30 mouse cellular contexts compared by ENCODE assay signal in the genomic region with DNA sequence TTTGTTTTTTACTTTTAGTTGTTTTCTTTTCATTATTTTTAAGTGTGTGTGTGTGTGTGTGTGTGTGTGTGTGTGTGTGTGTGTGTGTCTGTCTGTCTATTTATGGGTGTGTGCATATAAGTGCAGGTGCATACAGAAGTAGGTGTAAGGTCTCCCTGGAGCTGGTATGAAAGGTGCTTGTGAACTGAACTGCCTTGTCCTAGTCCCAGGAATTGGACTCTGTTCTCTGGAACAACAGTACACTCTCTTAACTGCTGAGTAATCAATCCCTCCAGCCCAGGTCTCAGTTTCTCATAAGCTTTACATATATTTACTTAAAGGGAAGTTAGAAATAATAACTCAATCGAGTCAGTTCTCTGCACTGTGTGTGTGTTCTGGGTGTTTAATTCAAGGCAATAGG. TPM values are rescaled to one million over a fixed set of nuclear protein-coding genes. Genes with fewer than 3 reads are reported as not detected.
DNase-seq lines count a peak whose midpoint lies in the region; ATAC-seq and TF ChIP-seq lines count a peak whose summit lies in the region.
"Had no signal": no experiment of that assay in that cellular context is flagged by ENCODE, and none has a peak within 500 bp of the region (broad histone marks: within the 10 kb centered on the region; RNA-seq: fewer than 3 reads in every experiment).

No protein-coding gene starts in this region.

- WGBS in kidney, adult 2 months = 30% methylated on average over 1 of the region's 1 CpGs
- 6% methylated on average over 1 of the region's 1 CpGs for WGBS in liver, adult 2 months
- WGBS in liver, embryonic 12.5 days (ENCODE audit: insufficient replicate concordance) = 57% methylated on average over 1 of the region's 1 CpGs
- WGBS in intestine, embryonic 15.5 days = 37% methylated on average over 1 of the region's 1 CpGs
- WGBS in intestine, postnatal 0 days = 45% methylated on average over 1 of the region's 1 CpGs

- no peaks in the 10 kb centered on the region; the same call in 1 of the 2 replicates for H3K79me2 ChIP-seq in liver, adult 2 months (ENCODE audit: control insufficient read depth, insufficient read depth, low read length)

- no peaks in the 10 kb centered on the region for H3K9me3 ChIP-seq in liver, embryonic 12.5 days (replicated peaks)
- H3K9me3 ChIP-seq in intestine, embryonic 15.5 days = no peaks in the 10 kb centered on the region
- no peaks in the 10 kb centered on the region for H3K9me3 ChIP-seq in intestine, postnatal 0 days (ENCODE audit: control insufficient read depth)
- H3K9me3 ChIP-seq: embryonic facial prominence, embryonic 13.5 days; embryonic facial prominence, embryonic 15.5 days; forebrain, embryonic 10.5 days; forebrain, embryonic 12.5 days; G1E had no signal

- DNase-seq in kidney, adult 2 months = peak; percentile 11
- no peak for DNase-seq in kidney, adult 11 months
- peak; percentile 77 for DNase-seq in liver, adult 2 months (ENCODE audit: extremely low read depth, low read depth, low spot score)
- DNase-seq in ovary, postnatal 10 days (ENCODE audit: low spot score) = no peak
- DNase-seq in adrenal gland, postnatal 4 days (ENCODE audit: low spot score in 2 of 2) = no peak
- DNase-seq: adrenal gland, adult 8-10 months; adrenal gland, postnatal 14 days; adrenal gland, postnatal 36 days; B cell, adult 2 months; cerebellum, adult 11 months; cerebellum, adult 18-20 months; cerebellum, adult 8-10 months; cerebellum, adult 9-11 months; cerebellum, postnatal 14 days; cerebellum, postnatal 36 days; embryo, embryonic 11 days had no signal

- no peak for TF ChIP-seq CTCF in kidney, adult 2 months (conservative IDR thresholded peaks at IDR 0.05; ENCODE audit: insufficient read depth, insufficient read length, low read depth, low read length)
- TF ChIP-seq CTCF in liver, adult 2 months (IDR thresholded peaks at IDR 0.05; ENCODE audit: low read depth, low read length) = no peak
- TF ChIP-seq CTCF in intestine, postnatal 0 days (IDR thresholded peaks at IDR 0.05; ENCODE audit: low read depth) = no peak

- H3K27me3 ChIP-seq in kidney, adult 2 months (replicated peaks; ENCODE audit: control insufficient read depth, insufficient read depth, low read length) = no peaks in the 10 kb centered on the region
- H3K27me3 ChIP-seq in liver, adult 2 months (ENCODE audit: control insufficient read depth, insufficient read depth, low read length) = no peaks in the 10 kb centered on the region
- no peaks in the 10 kb centered on the region for H3K27me3 ChIP-seq in liver, embryonic 12.5 days (replicated peaks)
- no peaks in the 10 kb centered on the region for H3K27me3 ChIP-seq in intestine, embryonic 15.5 days (replicated peaks)
- H3K27me3 ChIP-seq in intestine, postnatal 0 days (replicated peaks; ENCODE audit: control insufficient read depth, insufficient read depth, low read length) = no peaks in the 10 kb centered on the region
- H3K27me3 ChIP-seq: CH12.LX; embryonic facial prominence, embryonic 13.5 days; embryonic facial prominence, embryonic 15.5 days; forebrain, embryonic 12.5 days had no signal

- H3K36me3 ChIP-seq in kidney, adult 2 months (ENCODE audit: control insufficient read depth, insufficient read depth, low read length) = no peaks in the 10 kb centered on the region
- H3K36me3 ChIP-seq in liver, adult 2 months (ENCODE audit: control insufficient read depth, insufficient read depth, low read length) = peaks cover 2% of the 10 kb centered on the region; the same call in 1 of the 2 replicates
- H3K36me3 ChIP-seq in liver, embryonic 12.5 days = peaks cover 7% of the 10 kb centered on the region; the same call in 1 of the 2 replicates
- no peaks in the 10 kb centered on the region for H3K36me3 ChIP-seq in intestine, embryonic 15.5 days
- H3K36me3 ChIP-seq in intestine, postnatal 0 days (ENCODE audit: control insufficient read depth, insufficient read depth) = no peaks in the 10 kb centered on the region
- H3K36me3 ChIP-seq: embryonic facial prominence, embryonic 13.5 days; embryonic facial prominence, embryonic 15.5 days; forebrain, embryonic 12.5 days had no signal

- no peak overlapping the region for H3K4me2 ChIP-seq in liver, embryonic 12.5 days
- H3K4me2 ChIP-seq in intestine, embryonic 15.5 days (replicated peaks) = no peak overlapping the region
- H3K4me2 ChIP-seq in intestine, postnatal 0 days (replicated peaks; ENCODE audit: low read depth) = no peak overlapping the region
- H3K4me2 ChIP-seq: embryonic facial prominence, embryonic 13.5 days; embryonic facial prominence, embryonic 15.5 days; forebrain, embryonic 12.5 days had no signal

- ATAC-seq in liver, embryonic 12.5 days = no peak
- ATAC-seq in intestine, embryonic 15.5 days = peak; percentile 75; the same call in 1 of the 2 replicates
- ATAC-seq in intestine, postnatal 0 days = peak; percentile 77
- ATAC-seq: activated CD4-positive, CD25-positive, alpha-beta regulatory T cell, adult 4 months; CD4-positive, CD25-positive, alpha-beta regulatory T cell, adult 4 months; forebrain, embryonic 14.5 days; Patski had no signal

- no peak for TF ChIP-seq POLR2A in kidney, adult 2 months (IDR thresholded peaks at IDR 0.05; ENCODE audit: low read depth, low read length)
- TF ChIP-seq POLR2A in liver, adult 2 months (IDR thresholded peaks at IDR 0.05; ENCODE audit: extremely low read depth, insufficient read depth, low read length) = no peak

- H3K27ac ChIP-seq in kidney, adult 2 months (ENCODE audit: insufficient read depth, low read depth, low read length) = no peak overlapping the region
- no peak overlapping the region for H3K27ac ChIP-seq in liver, adult 2 months (replicated peaks; ENCODE audit: insufficient read depth, low read depth, low read length)
- H3K27ac ChIP-seq in liver, embryonic 12.5 days = no peak overlapping the region
- H3K27ac ChIP-seq in intestine, embryonic 15.5 days = no peak overlapping the region
- no peak overlapping the region for H3K27ac ChIP-seq in intestine, postnatal 0 days (ENCODE audit: low read depth, low read length)
- H3K27ac ChIP-seq: embryonic facial prominence, embryonic 13.5 days; embryonic facial prominence, embryonic 15.5 days; forebrain, embryonic 10.5 days; forebrain, embryonic 12.5 days had no signal

- H3K4me1 ChIP-seq in kidney, adult 2 months (ENCODE audit: control insufficient read depth, insufficient read depth, low read length) = no peaks in the 10 kb centered on the region
- H3K4me1 ChIP-seq in liver, adult 2 months (ENCODE audit: control insufficient read depth, insufficient read depth, low read length) = no peaks in the 10 kb centered on the region; the same call in 1 of the 2 replicates
- H3K4me1 ChIP-seq in liver, embryonic 12.5 days = no peaks in the 10 kb centered on the region
- H3K4me1 ChIP-seq in intestine, embryonic 15.5 days (replicated peaks) = no peaks in the 10 kb centered on the region
- H3K4me1 ChIP-seq in intestine, postnatal 0 days (replicated peaks; ENCODE audit: control insufficient read depth, insufficient read depth, low read length) = no peaks in the 10 kb centered on the region
- H3K4me1 ChIP-seq: embryonic facial prominence, embryonic 13.5 days; embryonic facial prominence, embryonic 15.5 days; forebrain, embryonic 10.5 days; forebrain, embryonic 12.5 days had no signal

- H3K4me3 ChIP-seq in kidney, adult 2 months (ENCODE audit: insufficient read depth, low read depth, low read length) = no peak overlapping the region
- H3K4me3 ChIP-seq in liver, adult 2 months (ENCODE audit: insufficient read depth, low read depth, low read length) = no peak overlapping the region
- no peak overlapping the region for H3K4me3 ChIP-seq in liver, embryonic 12.5 days
- no peak overlapping the region for H3K4me3 ChIP-seq in intestine, embryonic 15.5 days (replicated peaks)
- no peak overlapping the region for H3K4me3 ChIP-seq in intestine, postnatal 0 days (ENCODE audit: low read depth, low read length)
- H3K4me3 ChIP-seq: embryonic facial prominence, embryonic 13.5 days; embryonic facial prominence, embryonic 15.5 days; erythroblast, embryonic 14.5 days; forebrain, embryonic 10.5 days; forebrain, embryonic 12.5 days had no signal

- H3K9ac ChIP-seq in liver, adult 2 months (ENCODE audit: low read depth, low read length) = no peak overlapping the region
- no peak overlapping the region for H3K9ac ChIP-seq in liver, embryonic 12.5 days
- no peak overlapping the region for H3K9ac ChIP-seq in intestine, embryonic 15.5 days
- H3K9ac ChIP-seq in intestine, postnatal 0 days (ENCODE audit: low read depth, low read length) = no peak overlapping the region
- H3K9ac ChIP-seq: embryonic facial prominence, embryonic 13.5 days; embryonic facial prominence, embryonic 15.5 days; forebrain, embryonic 12.5 days had no signal

RNA-seq across cellular contexts. Expression of a gene that starts 25.7 kb away (rescaled TPM):
- 13.3 and 18.9 TPM in 2 replicates for polyA plus RNA-seq in kidney, adult 2 months (2012; rRNA removed)
- total RNA-seq in liver, adult 2 months (2014; rRNA removed) = 157 and 196 TPM in 2 replicates
- polyA plus RNA-seq in liver, adult 2 months (2012; rRNA removed) = 7.9 and 8.6 TPM in 2 replicates
- polyA plus RNA-seq in liver, embryonic 12.5 days (2016; fragmentation: Nextera tagmentation; extraction: Ambion mirVana) = 21.0 and 21.5 TPM in 2 replicates
- polyA plus RNA-seq in intestine, embryonic 15.5 days (2015; fragmentation: Nextera tagmentation; extraction: Ambion mirVana) = 21.3 and 21.5 TPM in 2 replicates
- polyA plus RNA-seq in intestine, postnatal 0 days (2015; fragmentation: Nextera tagmentation; extraction: Ambion mirVana) = 16.4 and 17.3 TPM in 2 replicates
- 100 to 1,000 TPM; 150 to 172 TPM for total RNA-seq in adrenal gland, postnatal 4 days (2021)

Comparison
In these comparisons a context has a peak if more than half of its experiments do, and no peak if none do; other contexts are left out.
1. DNase-seq: peak in kidney, adult 2 months (single experiment) and liver, adult 2 months (single experiment); none in kidney, adult 11 months (single experiment), ovary, postnatal 10 days (single experiment) and adrenal gland, postnatal 4 days (0 of 2).